ENCODE assay signal across 21 mouse cellular contexts in the genomic region with DNA sequence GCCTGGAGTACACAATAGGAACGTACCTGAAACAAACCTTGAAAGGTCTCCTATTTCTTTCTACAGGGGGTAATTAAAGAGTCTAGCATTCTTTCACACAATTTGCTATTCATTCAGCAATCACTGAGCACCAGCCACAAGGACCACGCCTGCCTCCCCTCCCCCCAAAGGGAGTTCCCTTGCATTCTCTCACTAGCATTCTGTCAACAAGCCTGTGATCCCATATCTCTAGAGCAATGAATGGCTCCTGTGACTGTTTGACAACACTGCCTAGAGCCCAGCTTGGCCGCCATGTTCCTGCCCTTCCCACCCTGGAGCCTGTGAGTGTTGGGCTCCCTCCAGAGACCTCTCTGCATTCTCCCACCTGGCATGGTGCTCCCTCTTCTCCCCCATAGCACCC. TPM values are rescaled to one million over a fixed set of nuclear protein-coding genes. Genes with fewer than 3 reads are reported as not detected.
DNase-seq lines count a peak whose midpoint lies in the region; ATAC-seq lines count a peak whose summit lies in the region.
"Had no signal": no experiment of that assay in that cellular context is flagged by ENCODE, and none has a peak within 500 bp of the region (broad histone marks: within the 10 kb centered on the region; RNA-seq: fewer than 3 reads in every experiment).

No protein-coding gene starts in this region.

- H3K4me2 ChIP-seq in liver, embryonic 13.5 days, result no peak overlapping the region
- no peak overlapping the region for H3K4me2 ChIP-seq in kidney, embryonic 16.5 days (replicated peaks; ENCODE audit: low read depth, low read length)
- H3K4me2 ChIP-seq: forebrain, embryonic 13.5 days; lung, embryonic 14.5 days; neural tube, embryonic 15.5 days had no signal

- H3K36me3 ChIP-seq in liver, embryonic 13.5 days, result no peaks in the 10 kb centered on the region
- no peaks in the 10 kb centered on the region for H3K36me3 ChIP-seq in kidney, embryonic 16.5 days (ENCODE audit: insufficient read depth, low read length)
- H3K36me3 ChIP-seq: embryonic facial prominence, embryonic 10.5 days; heart, embryonic 10.5 days; neural tube, embryonic 15.5 days had no signal

- DNase-seq in lung, postnatal 36 days, result peak; percentile 60
- DNase-seq in lung, postnatal 25 days (ENCODE audit: low spot score), result no peak
- peak; percentile 96 for DNase-seq in ZHBTc4 (ENCODE audit: low read depth, low spot score)
- peak; percentile 45 for DNase-seq in liver, embryonic 13.5 days
- no peak for DNase-seq in urinary bladder, postnatal 25 days (ENCODE audit: low spot score)
- DNase-seq in adrenal gland, adult 18-20 months (ENCODE audit: low spot score in 2 of 2), result no peak
- DNase-seq: cerebellum, adult 2 months; cerebellum, postnatal 36 days; gastrocnemius, postnatal 25 days; heart, postnatal 10 days; kidney, adult 18-20 months; kidney, postnatal 14 days; lung, embryonic 14.5 days; right cerebral cortex, postnatal 14 days had no signal

- H3K4me1 ChIP-seq in liver, embryonic 13.5 days (replicated peaks), result peaks cover 38% of the 10 kb centered on the region
- H3K4me1 ChIP-seq in kidney, embryonic 16.5 days (ENCODE audit: insufficient read depth, low read length), result peaks cover 20% of the 10 kb centered on the region
- H3K4me1 ChIP-seq: forebrain, embryonic 13.5 days; neural tube, embryonic 15.5 days had no signal

- WGBS in liver, embryonic 13.5 days (ENCODE audit: insufficient replicate concordance), result 34% methylated on average over 3 of the region's 3 CpGs
- WGBS in kidney, embryonic 16.5 days, result 80% methylated on average over 3 of the region's 3 CpGs

- no peak overlapping the region for H3K9ac ChIP-seq in liver, embryonic 13.5 days
- no peak overlapping the region for H3K9ac ChIP-seq in kidney, embryonic 16.5 days (replicated peaks; ENCODE audit: low read length)
- H3K9ac ChIP-seq: forebrain, embryonic 13.5 days; lung, embryonic 14.5 days; neural tube, embryonic 15.5 days had no signal

- H3K4me3 ChIP-seq in liver, embryonic 13.5 days (replicated peaks), result no peak overlapping the region
- no peak overlapping the region for H3K4me3 ChIP-seq in kidney, embryonic 16.5 days (ENCODE audit: low read length)
- H3K4me3 ChIP-seq: embryonic facial prominence, embryonic 10.5 days; forebrain, embryonic 13.5 days; heart, embryonic 10.5 days; layer of hippocampus, adult 2 months; neural tube, embryonic 15.5 days had no signal

- H3K27me3 ChIP-seq in liver, embryonic 13.5 days, result no peaks in the 10 kb centered on the region
- H3K27me3 ChIP-seq in kidney, embryonic 16.5 days (ENCODE audit: insufficient read depth, low read length), result no peaks in the 10 kb centered on the region
- H3K27me3 ChIP-seq: forebrain, embryonic 13.5 days; neural tube, embryonic 15.5 days had no signal

- no peak overlapping the region for H3K27ac ChIP-seq in liver, embryonic 13.5 days
- no peak overlapping the region for H3K27ac ChIP-seq in kidney, embryonic 16.5 days (ENCODE audit: low read length)
- H3K27ac ChIP-seq: embryonic facial prominence, embryonic 10.5 days; forebrain, embryonic 13.5 days; heart, embryonic 10.5 days; neural tube, embryonic 15.5 days had no signal

- no peaks in the 10 kb centered on the region for H3K9me3 ChIP-seq in liver, embryonic 13.5 days (replicated peaks)
- 0 out of 2 replicates have a peak, but pooled peaks cover under 1% of the 10 kb centered on the region for H3K9me3 ChIP-seq in kidney, embryonic 16.5 days (ENCODE audit: low read length)
- H3K9me3 ChIP-seq: embryonic facial prominence, embryonic 10.5 days; forebrain, embryonic 13.5 days; heart, embryonic 10.5 days; neural tube, embryonic 15.5 days had no signal

- ATAC-seq in liver, embryonic 13.5 days (ENCODE audit: low read depth), result peak; percentile 49; the same call in 1 of the 2 replicates
- no peak for ATAC-seq in kidney, embryonic 16.5 days (ENCODE audit: low FRiP score, low TSS enrichment)
- ATAC-seq: forebrain, embryonic 13.5 days; midbrain, embryonic 16.5 days had no signal

RNA-seq across cellular contexts. Expression of gene Myh9, which starts 5.9 kb away (rescaled TPM):
- 18.3 and 22.2 TPM in 2 replicates for polyA plus RNA-seq in liver, embryonic 13.5 days (2015; fragmentation: Nextera tagmentation; extraction: Ambion mirVana)
- polyA plus RNA-seq in kidney, embryonic 16.5 days (2015; fragmentation: Nextera tagmentation; extraction: Ambion mirVana), result 55.4 and 64.5 TPM in 2 replicates
- total RNA-seq in adrenal gland, adult 18-20 months (2021), result 100 to 1,000 TPM; 270 to 287 TPM

Comparison
In these comparisons a context has a peak if more than half of its experiments do, and no peak if none do; other contexts are left out.
1. DNase-seq: peak in lung, postnatal 36 days (single experiment), ZHBTc4 (single experiment) and liver, embryonic 13.5 days (single experiment); none in lung, postnatal 25 days (single experiment), urinary bladder, postnatal 25 days (single experiment) and adrenal gland, adult 18-20 months (0 of 2).